Mouse (Mus musculus) cerebellum, adult 9-11 months (tissue): ENCODE measurements around the gene Ccr3.
"Not testable (repeated sequence)": the region's sequence is repeated elsewhere in the genome, so short reads cannot be mapped to it uniquely, and the experiment has no call there.

ENCODE experiments used
- DNase-seq: peaks from one replicate; pipeline ENCODE4 v3.0.0; 2022

Gene Ccr3

DNA sequence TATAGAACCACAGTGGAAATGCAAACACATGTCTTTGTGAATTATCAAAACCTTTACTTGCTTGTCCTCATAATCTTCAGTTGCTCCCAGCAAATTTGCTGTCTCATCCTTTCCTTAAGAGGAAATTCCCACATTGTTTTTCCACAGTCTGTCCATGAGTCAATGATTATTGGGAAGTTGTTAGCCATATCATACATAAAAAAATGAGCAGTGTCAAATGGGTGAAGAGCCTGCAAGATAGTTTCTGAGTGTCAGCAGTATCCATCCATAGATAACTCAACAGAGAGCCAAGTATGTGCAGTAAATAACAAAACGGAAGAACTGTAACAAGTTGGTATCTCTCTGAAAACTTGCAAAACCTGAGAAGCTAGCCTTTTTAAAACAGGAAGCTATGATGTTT is at the start of gene Ccr3:
Ccr3 (plus strand) TSS at position 301 of the 400 bp plus-strand sequence.
- DNase-seq, result no peak

DNA sequence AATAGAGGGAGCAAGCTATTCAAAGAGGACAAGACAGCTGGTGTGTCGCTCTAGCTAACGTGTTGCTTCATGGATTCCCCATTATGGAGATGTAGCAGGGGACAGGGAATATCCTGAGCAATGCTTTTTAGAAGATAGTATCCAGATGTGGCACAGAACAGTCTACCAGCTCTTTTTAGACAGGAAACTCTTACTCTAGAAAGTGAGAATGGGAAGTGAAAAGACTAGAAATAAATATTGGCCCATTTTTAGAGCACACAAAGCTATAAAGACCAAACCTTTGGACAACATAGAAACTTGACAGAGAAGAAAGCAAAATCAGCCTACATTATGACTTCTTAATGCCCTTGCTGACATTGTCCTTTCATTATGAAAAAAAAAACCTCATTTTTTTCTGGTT is 46.1 kb upstream of the Ccr3 start:
- DNase-seq, result no peak

DNA sequence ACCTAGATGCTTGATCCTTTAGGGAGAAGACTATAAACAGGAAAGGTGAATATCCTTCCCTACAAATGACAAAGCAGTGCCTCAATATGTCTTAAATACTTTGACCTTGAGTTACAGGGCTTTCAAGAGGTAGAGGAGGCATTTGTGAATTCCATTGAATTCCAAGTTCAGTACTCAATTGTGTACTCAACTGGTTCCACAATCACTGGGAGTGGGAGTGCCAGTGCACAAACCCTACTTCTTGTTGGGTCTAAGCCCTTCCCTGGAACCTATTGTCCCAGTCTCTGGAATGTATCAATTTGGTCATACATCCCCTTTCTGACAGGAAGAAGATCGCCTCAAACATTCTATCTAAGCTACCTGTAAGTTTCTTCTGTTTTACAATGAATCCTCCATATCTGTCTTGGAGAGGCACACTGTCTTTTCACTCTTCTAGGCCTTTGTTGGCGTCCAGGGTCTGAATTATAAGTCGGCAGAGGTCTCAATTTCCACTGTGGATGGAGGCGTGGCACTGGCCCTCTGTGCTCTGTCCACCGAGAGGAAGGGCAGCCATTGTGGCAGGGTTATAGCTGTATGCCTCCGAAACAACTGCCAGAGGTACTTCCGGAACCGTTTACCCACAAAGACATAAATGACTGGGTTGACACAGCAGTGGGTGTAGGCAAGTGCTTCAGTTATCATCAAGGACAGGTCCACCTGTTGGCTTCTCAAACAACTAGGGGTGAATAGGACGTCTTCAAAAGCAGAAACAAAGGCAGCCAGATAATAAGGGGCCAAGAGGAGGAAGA is 44.7 kb upstream of the Ccr3 start:
- no peak for DNase-seq

DNA sequence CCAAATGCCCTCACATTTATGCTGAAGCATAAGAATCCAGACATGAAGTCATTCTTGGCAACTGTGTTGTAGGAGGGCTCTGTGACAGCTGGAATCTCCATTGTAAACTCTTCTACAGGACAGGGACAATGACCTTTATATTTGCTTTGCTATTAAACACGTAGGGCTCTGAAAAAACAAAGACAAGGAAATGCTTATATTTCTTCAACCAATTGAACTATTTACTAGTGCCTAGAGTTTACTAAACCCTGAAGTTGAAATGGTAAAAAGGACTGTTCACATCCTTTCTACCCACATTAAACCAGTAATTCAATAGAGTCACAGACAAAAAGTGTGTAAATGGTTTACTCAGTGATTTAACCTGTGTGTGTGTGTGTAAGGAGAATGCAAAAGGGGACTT is 43.5 kb upstream of the Ccr3 start, which contains the start of gene Ccr1l1:
Ccr1l1 (minus strand) TSS at position 101 of the 400 bp plus-strand sequence.
- no peak for DNase-seq

DNA sequence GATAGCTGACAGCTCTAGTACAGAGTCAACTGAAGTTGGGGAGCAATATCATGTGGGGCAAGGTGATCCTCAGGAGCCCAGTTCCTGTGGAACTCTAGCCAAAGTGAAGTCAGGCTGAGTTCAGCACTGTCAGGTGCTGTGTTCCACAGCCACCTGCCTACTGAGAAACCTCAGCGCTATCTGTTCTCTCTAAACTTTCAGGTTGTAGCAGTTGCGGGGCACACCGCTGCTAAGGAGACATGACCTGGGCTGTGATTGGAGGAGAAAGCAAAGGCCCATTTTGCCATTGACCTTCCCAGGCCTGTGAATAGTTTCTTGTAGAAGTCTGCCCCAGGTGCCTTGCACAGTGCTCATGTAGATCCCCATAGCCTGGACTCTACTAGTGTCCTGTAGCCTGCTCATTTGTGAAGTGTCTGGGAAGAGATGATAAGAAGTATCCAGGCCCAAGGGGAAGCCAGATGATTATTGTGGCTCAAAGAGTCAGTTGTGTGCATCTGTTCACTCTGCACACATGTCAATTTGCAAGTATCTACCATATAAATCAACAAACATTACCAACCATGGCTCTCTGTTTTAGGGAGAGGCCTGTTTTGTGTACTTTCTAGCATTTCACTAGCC is 40.8 kb upstream of the Ccr3 start:
- DNase-seq, result not testable (repeated sequence)

DNA sequence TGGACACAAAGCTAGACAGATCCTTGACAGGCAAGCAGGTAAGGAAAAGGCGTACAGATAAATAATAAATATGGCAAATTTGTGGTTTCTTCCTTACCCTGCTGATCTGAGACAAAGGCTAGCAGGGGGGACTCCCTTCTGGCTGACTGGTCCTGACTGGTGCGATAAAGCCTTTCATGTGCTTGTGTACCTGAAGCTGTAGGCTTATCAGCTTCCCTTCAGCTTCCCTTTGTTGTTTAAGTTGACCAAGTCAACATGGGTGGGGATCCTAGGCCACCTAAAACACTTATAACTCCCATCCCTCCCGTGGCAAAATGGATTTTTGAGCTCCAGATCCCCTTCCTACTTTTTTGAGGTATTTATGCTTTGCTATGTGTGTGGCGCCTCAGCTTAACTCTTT is 39.9 kb upstream of the Ccr3 start:
- DNase-seq, result no peak

DNA sequence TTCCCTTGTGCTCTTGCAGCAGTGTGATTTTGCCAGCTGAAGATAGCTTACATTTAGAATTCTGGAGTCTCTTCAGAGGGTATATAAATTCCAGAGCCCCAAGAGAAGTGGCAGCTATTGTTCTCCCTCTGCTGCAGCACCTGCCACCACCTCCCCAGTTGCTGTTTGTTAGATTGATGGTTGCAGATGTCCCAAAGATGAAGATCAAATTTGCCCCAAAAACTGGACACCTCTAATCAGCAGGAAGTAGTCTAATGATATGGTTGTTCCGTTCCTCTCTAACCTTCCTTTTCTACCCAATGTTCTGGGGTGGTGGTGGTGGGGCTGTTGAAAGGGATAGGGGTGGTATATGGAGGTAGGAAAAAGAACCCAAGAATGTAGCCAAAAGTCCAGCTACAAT is 39.1 kb upstream of the Ccr3 start:
- no peak for DNase-seq

DNA sequence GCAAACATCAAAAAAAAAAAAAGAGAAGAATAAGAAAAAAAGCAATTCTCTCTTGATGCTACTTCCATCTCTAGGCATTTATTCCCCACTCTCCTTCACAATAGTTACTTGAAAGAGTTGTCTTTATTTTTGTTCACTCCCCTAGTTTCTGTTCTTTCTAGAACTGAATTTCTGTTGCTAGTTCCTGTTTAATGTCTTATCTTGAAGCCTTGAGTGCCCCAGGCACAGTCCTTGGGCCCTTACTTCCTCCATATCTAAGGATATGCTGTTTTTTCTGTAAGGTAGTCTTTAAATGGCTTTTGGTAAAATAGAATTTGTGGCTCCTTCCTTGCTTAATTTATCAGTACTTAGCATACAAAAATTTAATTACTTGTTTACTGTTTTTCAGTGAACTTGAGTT is 36.8 kb upstream of the Ccr3 start:
- no peak for DNase-seq

DNA sequence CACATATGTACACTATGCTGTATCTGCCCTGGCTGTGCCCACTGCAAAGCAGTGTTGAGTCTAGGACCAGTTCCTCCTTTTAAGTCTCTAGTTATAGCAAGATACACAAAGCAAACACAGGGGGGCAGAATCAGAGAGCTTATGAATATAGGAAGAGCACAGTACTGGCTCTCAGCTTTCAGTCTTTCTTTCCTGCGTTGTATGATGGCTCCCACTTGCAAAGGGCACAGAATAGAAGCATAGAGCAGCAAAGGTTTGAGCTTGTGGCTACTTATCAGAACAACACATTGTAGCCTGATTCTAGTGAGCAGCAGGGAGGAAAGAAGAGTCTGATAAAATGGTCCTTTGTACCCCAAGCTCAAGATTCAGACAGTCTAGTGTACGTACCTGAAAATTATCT is 35.6 kb upstream of the Ccr3 start:
- no peak for DNase-seq

DNA sequence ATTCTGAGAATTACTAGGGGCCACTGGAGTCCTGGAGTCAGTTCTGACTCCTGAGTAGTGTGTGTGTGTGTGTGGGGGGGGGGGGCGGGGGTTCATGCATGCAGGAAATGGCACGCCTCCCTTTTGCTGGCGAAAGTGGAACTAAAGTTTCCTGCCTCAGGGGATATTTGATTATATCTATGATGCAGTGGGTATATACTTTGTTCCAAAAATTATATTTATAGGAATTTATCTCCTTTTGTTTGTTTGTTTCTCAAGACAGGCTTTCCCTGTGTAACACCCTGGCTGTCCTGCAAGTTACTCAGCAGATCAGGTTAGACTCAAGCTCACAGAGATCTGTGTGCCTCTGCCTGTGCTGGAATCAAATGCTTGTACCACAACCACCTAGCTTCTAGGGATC is 32.1 kb upstream of the Ccr3 start:
- DNase-seq, result no peak

DNA sequence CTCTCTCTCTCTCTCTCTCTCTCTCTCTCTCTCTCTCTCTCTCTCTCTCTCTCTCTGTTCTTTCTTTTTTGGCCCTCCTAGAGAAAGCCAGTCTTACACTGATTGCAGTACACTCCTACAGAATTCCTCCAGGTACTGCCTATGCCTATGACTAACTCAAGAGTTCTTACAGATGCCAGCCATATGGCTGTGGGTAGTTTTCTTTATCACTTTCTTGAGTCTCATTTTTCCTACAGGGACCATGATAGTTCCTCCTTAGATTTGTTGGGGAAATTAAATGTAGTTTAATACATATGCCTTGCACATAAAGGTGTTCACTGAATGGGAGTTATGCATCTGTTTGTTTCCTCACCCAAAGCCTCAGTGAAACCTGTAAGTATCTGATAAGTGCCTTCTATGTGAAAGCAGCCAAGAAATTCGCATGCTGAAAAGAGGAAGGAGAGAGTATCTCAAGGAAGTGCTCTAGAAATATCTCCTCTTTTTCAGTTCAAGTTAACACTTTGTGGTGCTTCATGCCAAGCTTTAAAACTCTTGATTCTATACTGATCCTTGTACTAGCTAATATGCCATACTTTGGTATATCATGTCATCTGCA is 30.4 kb upstream of the Ccr3 start:
- DNase-seq, result no peak

DNA sequence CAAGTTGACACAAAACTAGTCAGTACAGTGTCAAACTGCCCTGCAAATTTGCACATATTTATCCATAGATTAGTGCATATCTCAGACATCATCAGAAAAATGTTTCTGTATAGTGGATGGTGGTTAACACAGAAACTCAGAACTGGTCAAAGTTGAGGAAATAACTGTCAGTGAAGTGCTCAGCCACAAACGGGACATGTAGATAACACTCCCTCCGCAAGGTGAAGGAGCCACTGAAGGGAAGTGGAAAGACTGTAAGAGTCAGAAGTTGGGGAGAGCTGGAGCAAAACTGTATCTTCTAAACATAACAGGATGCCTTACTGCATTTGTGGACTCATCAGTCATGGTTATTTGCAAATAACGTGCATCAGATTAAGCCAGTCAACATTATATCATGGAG is 24.1 kb upstream of the Ccr3 start:
- DNase-seq, result no peak

DNA sequence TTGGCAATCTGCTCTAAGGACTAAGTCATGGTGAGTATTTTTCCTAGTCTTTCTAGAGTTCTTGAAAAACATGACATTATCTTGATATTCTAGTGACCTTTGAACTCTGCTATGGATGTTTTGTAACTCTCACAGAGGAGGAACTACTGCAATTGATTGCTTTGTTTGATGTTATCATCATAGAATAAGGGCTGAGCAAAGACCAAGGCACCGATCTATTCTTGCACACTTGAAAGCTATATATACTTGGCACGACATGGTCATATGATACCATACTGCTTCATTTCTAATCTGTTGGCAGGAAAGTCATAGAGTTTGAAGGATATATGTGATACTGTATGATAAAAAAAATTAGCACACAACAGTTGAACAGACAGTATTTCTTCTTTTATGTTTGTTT is 22.0 kb upstream of the Ccr3 start:
- no peak for DNase-seq

DNA sequence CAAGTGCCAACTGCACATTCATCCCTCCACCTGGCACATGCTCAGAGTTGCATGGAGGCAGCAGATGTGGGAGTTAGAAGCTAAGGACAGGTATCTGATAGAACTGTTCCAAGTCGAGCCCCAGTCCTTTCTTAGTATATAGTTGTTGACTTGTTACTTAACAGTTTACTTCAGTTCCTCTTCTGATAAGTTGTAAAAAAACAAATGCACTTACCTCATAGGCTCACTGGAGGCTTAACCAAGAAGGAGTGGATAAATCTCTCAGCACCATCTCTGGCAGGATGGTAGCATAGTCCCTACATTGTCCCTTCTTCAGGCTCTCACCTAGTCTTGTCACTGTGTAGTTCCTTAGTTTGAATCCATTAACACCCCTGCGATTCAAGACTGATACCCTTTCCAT is 9.1 kb upstream of the Ccr3 start:
- DNase-seq, result no peak

DNA sequence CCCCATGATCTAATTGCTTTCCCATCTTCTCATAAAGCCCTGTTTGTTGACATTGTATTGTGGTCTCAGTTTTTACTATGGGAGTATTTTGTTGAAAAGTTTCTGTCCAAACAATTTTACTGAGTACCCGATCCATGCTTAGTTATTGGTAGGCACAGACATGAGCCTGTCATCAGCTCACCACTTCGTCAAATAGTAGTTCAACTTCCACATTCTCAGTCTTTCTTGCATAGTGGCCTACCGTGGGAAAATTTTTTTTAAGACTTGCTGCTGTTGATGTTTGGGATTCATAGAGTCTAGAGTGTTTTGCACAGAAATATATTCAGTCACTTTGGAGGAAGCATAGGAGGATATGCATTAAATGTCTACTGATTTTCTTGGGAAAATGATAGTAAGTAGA is 8.5 kb upstream of the Ccr3 start:
- DNase-seq, result no peak

DNA sequence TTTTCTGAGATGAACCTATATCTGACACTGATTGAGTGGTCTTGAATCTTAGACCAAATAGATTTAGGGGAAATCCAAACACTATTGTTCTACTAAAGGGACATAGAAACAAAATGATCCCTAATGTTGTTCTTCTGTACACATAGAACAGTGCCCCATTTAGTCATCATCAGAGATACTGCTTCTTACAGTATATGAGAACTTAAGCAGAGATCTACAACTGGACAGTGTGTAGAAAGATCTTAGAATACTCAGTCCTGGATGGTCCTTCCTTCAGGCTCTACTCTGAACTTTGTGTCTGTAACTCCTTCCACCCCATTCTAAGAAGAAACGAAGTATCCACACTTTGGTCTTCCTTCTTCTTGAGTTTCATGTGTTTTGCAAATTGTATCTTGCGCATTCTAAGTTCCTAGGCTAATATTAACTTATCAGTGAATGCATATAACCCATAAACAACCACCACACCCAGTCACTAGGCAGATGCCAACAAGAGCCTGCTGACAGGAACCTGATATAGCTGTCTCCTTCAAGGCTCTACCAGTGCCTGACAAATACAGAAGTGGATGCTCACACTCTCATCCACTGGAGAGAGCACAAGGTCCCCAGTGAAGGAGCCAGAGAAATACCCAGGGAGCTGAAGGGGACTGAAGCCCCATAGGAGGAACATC is 6.7 kb upstream of the Ccr3 start:
- DNase-seq, result no peak

DNA sequence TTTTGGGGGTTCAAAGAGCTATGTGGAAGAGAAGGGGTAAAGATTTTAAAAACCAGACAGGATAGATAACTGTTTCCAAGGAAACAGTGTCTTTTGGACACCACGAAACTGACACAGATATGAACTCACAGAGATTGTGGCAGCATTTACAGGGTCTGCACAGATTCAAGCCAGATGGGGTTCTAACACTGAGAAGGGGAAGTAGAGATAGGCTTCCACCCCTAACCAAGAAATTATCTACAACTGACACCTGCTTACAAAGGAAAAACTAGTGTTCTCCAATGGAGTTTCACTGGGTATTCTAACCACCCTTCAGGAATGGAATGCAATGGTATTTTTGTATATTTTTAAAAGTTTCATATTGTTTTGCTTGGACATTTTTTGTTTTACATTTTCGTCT is 5.7 kb upstream of the Ccr3 start:
- no peak for DNase-seq

DNA sequence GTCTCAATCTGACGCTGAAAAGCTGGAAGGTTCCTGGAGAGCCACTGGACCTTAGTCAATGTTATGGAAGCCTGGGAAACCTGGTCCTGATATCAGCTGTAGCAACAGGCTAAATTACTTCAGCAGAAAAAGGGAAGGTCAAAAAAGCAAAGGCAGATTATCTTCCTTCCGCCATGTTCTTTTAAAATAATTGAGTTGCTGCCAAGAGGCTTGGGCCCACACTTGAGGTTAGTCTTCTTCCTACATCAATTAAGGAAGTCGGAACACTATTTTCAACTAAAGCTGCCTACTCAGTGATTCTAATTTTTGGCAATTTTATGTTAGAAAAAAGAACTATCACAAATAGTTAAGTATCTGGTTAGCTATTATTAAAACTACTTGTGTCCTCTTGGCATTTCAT is 1.9 kb upstream of the Ccr3 start:
- DNase-seq, result no peak

DNA sequence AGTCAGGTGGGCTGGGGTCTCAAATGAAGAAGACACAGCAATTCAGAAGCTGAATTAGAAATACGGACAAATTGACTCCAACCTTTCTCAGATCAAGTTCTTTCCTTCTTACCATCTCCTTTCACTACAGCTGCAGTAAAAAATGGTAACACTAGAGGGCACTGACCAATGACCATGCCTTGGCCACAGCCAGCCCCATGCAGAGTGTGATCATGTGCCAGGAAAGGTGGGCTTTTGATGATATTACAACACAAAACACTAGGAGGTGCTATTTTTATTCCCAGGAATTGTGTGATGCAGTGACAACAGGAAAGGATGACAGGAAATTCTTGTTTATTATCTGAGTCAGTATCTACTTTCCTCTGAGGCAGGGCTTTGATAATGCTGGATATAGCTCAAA is 11.6 kb downstream of the Ccr3 start:
- DNase-seq, result no peak

DNA sequence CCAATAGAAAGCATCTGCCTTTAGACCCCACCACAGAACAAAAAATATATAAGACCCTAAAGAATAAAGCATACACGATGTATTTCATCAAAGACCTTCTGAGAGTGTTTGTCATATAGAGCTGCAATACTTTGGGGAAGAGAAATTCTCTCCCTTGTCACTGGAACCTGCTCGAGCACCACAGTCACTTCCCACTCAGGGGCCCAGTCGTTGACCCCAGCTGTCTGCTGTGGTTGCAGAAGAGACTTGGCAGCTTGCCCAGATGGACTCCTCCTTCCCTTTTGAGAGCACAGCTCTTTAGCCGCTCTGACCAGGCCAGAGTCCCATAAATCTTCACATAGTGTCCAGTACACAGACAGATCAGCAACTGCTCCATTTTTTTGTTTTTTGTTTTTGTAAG is 15.9 kb downstream of the Ccr3 start:
- DNase-seq, result no peak

DNA sequence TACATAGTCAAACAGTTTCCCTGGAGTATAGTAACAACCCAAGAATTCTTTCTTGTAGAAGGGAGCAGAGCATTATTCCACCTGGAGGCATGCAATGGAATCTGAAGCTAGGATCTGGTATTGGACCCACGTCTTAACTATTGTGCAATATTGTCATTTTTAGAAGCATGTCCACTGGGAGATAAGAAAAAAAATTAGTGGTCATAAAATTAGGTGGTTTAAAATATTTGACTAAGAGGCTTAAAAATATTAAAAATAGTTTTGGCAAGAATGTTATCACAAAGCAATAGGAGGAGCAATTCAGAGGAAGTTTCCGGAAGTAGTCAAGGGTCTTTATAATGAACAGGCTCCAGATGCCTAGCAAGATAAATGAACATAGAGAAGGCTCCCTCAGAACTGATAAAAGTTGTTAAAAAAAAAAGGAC is 16.4 kb downstream of the Ccr3 start:
- DNase-seq, result no peak

DNA sequence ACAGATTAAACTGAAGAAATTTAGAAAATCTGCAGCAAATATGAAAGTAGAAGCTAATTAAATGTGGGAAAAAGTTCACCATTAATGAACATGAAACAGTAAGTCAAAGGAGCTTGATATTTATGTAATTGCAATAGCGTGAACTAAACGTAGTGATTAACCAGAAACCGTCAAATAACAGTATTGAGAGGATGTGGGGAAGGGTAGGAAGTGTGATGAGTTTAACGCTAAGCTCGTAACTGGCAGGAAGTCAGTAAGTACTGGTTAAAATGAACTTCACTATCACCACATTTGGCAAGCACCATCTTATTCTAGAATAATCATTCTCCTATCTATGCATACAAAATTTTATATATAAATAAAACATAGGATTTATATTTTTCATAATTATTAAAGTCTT is 17.2 kb downstream of the Ccr3 start:
- no peak for DNase-seq

DNA sequence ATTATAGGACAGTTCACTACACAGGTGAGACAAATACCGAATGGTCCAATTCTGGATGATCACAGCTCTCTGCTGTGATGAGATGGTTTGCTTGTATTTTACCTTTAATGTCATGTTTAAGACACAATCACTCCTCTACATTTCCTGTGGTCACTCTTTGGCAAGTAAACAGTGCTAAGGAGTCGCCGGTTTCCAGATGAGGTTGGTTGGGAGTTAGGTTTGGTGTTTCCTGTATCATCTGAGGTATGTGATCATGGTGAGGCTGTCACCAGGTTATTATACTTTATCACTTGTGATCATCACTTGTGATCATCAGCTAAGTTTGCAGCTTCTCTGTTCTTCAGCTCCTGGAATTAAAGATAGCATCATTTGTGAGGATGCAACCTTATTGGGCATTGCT is 19.2 kb downstream of the Ccr3 start:
- DNase-seq, result no peak

DNA sequence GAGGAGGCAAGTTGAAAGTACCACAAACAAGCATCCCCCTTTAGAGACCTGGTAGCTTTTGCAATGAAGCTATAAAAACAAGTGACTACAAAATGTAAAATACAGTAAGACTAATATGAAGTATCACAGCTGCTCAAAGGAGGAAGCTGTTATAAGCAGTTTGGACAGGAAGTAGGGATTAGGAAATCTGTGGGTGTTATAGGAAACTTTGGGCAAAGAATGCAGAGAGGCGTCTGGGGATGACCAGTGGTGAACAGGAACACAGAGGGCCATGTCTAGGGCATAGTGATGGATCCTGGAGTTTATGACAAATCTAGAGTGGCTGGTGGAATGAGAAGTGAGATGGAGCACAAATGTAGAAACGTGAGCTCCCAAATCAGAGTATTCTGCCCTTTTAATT is 31.8 kb downstream of the Ccr3 start:
- no peak for DNase-seq
